Mouse (Mus musculus) embryonic facial prominence, embryonic 11.5 days (tissue): ENCODE measurements around the gene Tmem63b. TPM values are rescaled to one million over a fixed set of nuclear protein-coding genes. Genes with fewer than 3 reads are reported as not detected.
A peak's percentile ranks its signal among the peaks of the same experiment; 100 is the strongest.

Experiments
- ATAC-seq: fragments of 200-750 bp; cut with Nextera tagmentation; replicated peaks from 2 replicates; pipeline ENCODE4 v1.8.0; 2017; ENCODE audit warnings: low read depth; ENCODE audit not compliant: insufficient number of reproducible peaks, low FRiP score, low TSS enrichment
- DNase-seq: peaks from one replicate; pipeline ENCODE4 v3.0.0-alpha.2; 2015; ENCODE audit warnings: low spot score
- H3K27ac ChIP-seq: fragments of 300-500 bp; sonication (generic); replicated peaks from 2 replicates; pipeline ENCODE4 v1.5.1; 2014; ENCODE audit warnings: mild to moderate bottlenecking, low read depth, low read length, control low read depth
- H3K27me3 ChIP-seq: fragments of 300-500 bp; sonication (generic); 2 replicates; pipeline ENCODE4 v1.6.1; 2014; ENCODE audit warnings: mild to moderate bottlenecking, low read length, moderate library complexity, mixed read lengths; ENCODE audit not compliant: control insufficient read depth, insufficient read depth
- H3K36me3 ChIP-seq: fragments of 300-500 bp; sonication (generic); replicated peaks from 2 replicates; pipeline ENCODE4 v1.6.1; 2014; ENCODE audit warnings: low read depth, mild to moderate bottlenecking, low read length, moderate library complexity, mixed read lengths; ENCODE audit not compliant: control insufficient read depth, insufficient read depth
- H3K4me1 ChIP-seq: fragments of 300-500 bp; sonication (generic); 2 replicates; pipeline ENCODE4 v1.6.1; 2014; ENCODE audit warnings: low read length, mixed read lengths; ENCODE audit not compliant: control insufficient read depth, insufficient read depth
- H3K4me2 ChIP-seq: fragments of 300-500 bp; sonication (generic); 2 replicates; pipeline ENCODE4 v1.6.1; 2014; ENCODE audit warnings: low read depth, mild to moderate bottlenecking, control low read depth, low read length, moderate library complexity
- H3K4me3 ChIP-seq: fragments of 300-500 bp; sonication (generic); 2 replicates; pipeline ENCODE4 v1.5.1; 2014; ENCODE audit warnings: low read depth, low read length, control low read depth
- H3K9ac ChIP-seq: fragments of 300-500 bp; sonication (generic); replicated peaks from 2 replicates; pipeline ENCODE4 v1.6.1; 2014; ENCODE audit warnings: mild to moderate bottlenecking, control low read depth, low read length
- H3K9me3 ChIP-seq: fragments of 300-500 bp; sonication (generic); replicated peaks from 2 replicates; pipeline ENCODE4 v1.6.1; 2016; ENCODE audit warnings: mild to moderate bottlenecking, low read length, inconsistent platforms, mixed read lengths; ENCODE audit not compliant: control insufficient read depth
- WGBS: fragments of 180-500 bp; shearing (Covaris S2); extraction: QIAGEN DNeasy Blood & Tissue Kit; methylation state at CpG from one replicate; pipeline ENCODE4 v1.1.7; 2014; 5-methylcytosine and 5-hydroxymethylcytosine counted together
- polyA plus RNA-seq: library from polyadenylated mRNA; unstranded; fragments of >200 nt; fragmentation: Nextera tagmentation; extraction: Ambion mirVana; gene quantifications from 2 replicates; pipeline ENCODE4 v1.2.1, GENCODE M21; 2014

Gene Tmem63b
- polyA plus RNA-seq, 1 experiment from 2014 or later = 23.5 TPM

DNA sequence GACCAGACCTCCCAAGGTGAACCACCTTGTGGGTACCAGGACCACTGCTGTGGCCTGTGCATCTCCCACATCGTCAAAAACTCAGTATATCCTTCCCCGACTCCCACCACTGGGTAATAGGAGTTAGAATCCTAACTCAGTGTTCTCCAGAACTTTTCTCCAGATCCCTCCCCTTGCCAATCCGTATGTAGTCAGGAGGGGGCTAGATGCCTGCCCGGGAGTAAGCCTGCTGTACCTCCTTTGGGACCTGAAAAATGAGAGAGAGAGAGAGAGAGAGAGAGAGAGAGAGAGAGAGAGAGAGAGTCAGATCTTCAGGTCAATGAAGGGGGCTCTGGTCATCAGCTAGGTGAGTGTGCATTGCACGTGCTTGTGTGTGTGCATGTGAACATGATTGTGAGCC, 52.7 kb downstream of the Tmem63b start:
- 80% methylated on average over 5 of the region's 5 CpGs for WGBS
- Histone ChIP-seq H3K27ac (no peak overlapping the region), H3K9me3 (no peaks in the 10 kb centered on the region), H3K9ac (no peak overlapping the region), H3K36me3 (no peaks in the 10 kb centered on the region), H3K4me3 (no peak overlapping the region), H3K4me2 (no peak overlapping the region), H3K27me3 (no peaks in the 10 kb centered on the region), H3K4me1 (no peaks in the 10 kb centered on the region)
- DNase-seq (no peak), ATAC-seq (no peak)

DNA sequence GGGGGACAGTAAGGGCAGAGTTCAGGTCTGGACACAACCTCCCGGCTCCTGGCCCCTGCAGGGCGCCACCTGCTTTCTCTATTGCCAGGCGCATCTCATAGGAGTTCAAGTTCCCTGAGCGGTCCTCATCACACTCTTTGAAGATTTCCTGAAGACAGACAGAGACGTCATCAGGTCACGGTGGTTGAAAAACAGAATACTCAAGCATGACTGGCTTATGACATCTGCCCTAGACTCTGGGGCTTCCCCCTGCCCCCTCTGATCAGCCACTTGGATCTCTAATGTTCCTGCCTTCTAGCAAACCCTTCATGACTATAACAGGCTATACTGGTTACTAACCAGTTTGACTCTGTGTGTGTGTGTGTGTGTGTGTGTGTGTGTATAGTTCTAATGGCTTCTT, 54.8 kb downstream of the Tmem63b start:
- no peaks in the 10 kb centered on the region for H3K36me3 ChIP-seq
- DNase-seq (no peak), ATAC-seq (no peak)
- no peaks in the 10 kb centered on the region for H3K27me3 ChIP-seq
- no peak overlapping the region for H3K4me3 ChIP-seq
- no peaks in the 10 kb centered on the region for H3K9me3 ChIP-seq
- H3K4me1 ChIP-seq = no peaks in the 10 kb centered on the region
- 72% methylated on average over 6 of the region's 6 CpGs for WGBS
- H3K27ac ChIP-seq = no peak overlapping the region
- H3K9ac ChIP-seq = no peak overlapping the region
- no peak overlapping the region for H3K4me2 ChIP-seq

DNA sequence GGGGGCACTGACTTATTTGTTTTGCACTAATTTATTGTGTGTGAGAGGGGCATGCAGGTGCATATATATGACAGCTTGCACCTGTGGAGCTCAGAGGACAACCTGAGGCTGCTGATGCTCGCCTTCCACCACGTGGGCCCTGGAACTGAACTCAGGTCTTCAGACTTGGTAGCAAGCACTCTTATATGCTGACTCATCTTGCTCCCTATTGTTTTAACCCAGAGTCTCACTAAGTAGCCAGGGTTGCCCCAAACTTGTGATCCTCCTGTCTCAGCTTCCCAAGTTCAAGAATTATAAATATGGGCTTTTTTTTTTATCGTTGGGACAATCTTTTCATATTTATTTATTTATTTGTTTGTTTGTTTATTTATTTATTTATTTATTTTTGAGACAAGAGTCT, 55.7 kb downstream of the Tmem63b start:
- H3K36me3 ChIP-seq = no peaks in the 10 kb centered on the region

DNA sequence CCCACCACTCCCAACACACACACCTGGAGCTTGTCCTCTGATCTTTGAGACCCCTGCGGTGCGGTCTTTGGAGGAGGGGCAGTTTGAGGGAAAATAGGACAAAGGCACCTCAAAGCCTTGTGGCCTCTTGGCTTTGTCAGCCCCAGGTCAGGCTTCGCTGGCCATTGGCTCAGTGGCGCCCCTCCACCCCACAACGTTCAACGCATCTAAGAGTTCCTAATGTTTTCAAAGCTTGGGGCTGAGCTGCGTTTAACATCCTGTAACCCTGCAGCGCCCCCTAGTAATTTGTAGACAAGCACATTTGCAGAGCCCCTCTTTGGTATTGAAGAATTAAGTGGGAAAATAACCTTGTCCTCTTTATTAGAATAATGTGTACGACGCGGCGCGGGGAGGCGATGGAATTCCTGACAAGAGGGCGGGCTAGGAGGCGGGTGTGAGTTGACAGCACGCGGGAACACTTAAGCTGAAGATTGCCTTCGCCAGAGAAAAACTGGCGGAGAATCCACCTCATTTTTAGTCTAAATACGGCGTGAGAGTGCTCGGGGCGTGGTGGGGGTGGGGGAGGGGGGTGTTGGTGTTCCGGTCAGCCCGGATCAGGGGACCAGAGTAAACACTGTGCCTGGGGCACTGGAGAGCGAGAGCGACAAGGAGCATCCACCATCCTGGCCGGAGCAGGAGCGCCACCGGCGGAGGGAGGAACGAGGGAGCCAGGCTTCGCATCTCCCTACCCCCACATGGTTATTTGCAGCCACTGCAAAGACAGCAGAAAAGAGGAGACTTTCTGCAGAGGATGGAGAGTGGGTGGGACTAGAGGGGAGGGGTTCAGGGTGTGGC, 56.6 kb downstream of the Tmem63b start:
- peak overlapping the region; percentile 60 for H3K9ac ChIP-seq
- DNase-seq (peak; percentile 81), ATAC-seq (peak; percentile 57)
- H3K27ac ChIP-seq = no peak overlapping the region
- WGBS = 1% methylated on average over 34 of the region's 34 CpGs
- no peaks in the 10 kb centered on the region for H3K27me3 ChIP-seq
- H3K4me1 ChIP-seq = no peaks in the 10 kb centered on the region
- no peaks in the 10 kb centered on the region for H3K36me3 ChIP-seq
- H3K4me3 ChIP-seq = peak overlapping the region; percentile 31
- H3K4me2 ChIP-seq = peak overlapping the region; percentile 57
- no peaks in the 10 kb centered on the region for H3K9me3 ChIP-seq

More for the DNA sequence above, 55.7 kb downstream of the Tmem63b start:
- H3K9ac ChIP-seq = no peak overlapping the region
- WGBS = 55% methylated on average over 3 of the region's 3 CpGs
- no peaks in the 10 kb centered on the region for H3K27me3 ChIP-seq
- no peak overlapping the region; the same call in 1 of the 2 replicates for H3K4me3 ChIP-seq
- ATAC-seq (no peak), DNase-seq (no peak)
- no peak overlapping the region for H3K27ac ChIP-seq
- no peaks in the 10 kb centered on the region for H3K9me3 ChIP-seq
- H3K4me2 ChIP-seq = no peak overlapping the region
- no peaks in the 10 kb centered on the region for H3K4me1 ChIP-seq

DNA sequence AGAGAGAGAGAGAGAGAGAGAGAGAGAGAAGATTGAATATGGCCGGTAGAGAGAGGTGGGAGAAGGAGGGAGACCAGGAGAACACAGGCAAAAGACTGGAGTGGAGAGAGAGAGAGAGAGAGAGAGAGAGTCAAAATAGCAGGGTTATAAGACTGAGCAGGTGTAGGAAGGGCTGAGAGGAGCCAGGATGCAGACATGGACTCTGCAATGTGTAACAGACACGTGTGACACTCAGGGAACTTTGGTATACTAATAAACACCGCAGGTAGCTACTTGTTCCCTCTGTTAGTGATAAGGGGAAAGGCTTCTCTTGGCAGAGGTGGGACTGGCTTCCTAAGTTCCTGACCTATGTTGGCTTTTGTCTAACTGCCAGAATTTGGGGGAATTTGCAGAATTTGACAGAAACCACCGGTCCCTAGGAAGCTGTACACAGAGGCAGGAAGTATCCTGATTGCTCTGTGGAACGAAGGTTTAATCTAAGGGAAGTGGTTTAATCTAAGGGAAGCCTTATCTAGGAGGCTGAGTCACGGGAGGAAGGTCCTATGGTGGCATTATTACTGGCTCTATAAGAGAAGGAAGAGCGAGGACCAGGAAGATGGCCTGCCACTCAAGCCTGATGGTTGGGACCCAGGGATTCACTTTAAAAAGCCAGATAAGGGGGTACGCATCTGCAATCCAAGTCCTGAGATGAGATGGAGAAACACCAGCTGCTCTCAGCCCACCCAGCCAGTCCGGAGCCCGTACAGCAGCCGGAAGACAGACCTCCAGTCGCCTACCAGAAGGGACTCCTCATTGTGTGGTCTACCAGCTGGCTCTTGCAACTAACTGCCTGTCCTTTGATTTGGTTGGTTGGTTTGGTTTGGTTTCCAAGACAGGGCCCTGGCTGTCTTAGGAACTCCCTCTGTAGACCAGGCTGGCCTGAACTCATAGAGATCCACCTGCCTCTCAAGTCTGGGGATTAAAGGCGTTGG, 57.5 kb downstream of the Tmem63b start:
- ATAC-seq = no peak
- H3K4me3 ChIP-seq = no peak overlapping the region
- DNase-seq = no peak
- no peaks in the 10 kb centered on the region for H3K27me3 ChIP-seq
- H3K9ac ChIP-seq = no peak overlapping the region
- H3K27ac ChIP-seq = no peak overlapping the region
- H3K4me2 ChIP-seq = peak overlapping the region; percentile 57
- WGBS = 73% methylated on average over 13 of the region's 13 CpGs
- no peaks in the 10 kb centered on the region for H3K9me3 ChIP-seq
- no peaks in the 10 kb centered on the region for H3K4me1 ChIP-seq
- H3K36me3 ChIP-seq = no peaks in the 10 kb centered on the region

DNA sequence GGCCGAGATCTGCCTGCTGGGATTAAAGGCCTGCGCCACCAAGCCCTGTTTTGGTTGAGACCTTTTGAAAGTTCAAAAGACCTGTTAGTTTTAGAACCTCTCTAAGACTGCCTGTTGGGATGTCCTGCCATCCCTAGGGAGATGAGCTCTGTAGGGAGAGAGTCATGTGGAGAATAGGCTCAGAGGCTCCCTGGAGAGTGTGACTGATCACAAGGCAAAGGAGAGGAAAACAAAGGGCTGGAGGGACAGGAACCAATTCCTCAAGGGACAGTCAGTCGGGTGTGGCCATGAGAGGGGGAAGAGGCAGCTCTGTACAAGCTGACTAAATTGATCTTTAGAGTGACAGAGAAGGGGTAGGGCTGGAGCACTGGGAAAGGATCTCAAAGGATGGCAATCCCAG, 58.5 kb downstream of the Tmem63b start:
- Histone ChIP-seq H3K4me1 (no peaks in the 10 kb centered on the region), H3K4me2 (no peak overlapping the region), H3K27me3 (no peaks in the 10 kb centered on the region), H3K9ac (no peak overlapping the region), H3K27ac (no peak overlapping the region), H3K36me3 (no peaks in the 10 kb centered on the region), H3K4me3 (no peak overlapping the region), H3K9me3 (no peaks in the 10 kb centered on the region)
- DNase-seq (no peak), ATAC-seq (no peak)
- WGBS = 24% methylated on average over 3 of the region's 3 CpGs

DNA sequence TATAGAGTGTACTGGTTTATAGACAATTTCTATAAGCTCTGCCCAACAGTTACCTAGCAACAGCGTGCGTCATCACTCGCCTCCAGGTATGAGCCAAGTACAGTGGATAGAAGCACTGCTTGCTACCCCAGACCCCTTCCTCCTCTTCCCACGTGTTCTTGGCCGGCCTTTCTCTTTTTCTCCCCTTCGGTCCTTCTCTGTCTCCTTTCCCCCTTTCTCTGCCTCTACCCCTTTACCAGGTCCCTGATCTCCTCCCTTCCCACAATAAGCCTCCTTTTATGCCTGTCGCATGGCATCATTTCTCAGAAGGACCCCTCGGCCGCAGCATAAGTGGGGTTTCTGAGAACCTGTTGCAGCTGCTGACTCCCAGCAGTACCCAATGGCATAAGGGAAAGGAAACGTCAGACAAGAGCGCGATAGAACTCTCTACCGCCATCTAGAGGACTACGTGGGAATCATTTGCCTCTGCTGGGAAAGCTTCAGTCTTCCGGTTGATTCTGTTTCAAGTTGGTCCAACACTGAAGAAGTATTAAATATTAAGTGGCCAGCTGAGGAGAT, 60.0 kb downstream of the Tmem63b start:
- H3K27ac ChIP-seq = no peak overlapping the region
- 23% methylated on average over 15 of the region's 15 CpGs for WGBS
- H3K36me3 ChIP-seq = no peaks in the 10 kb centered on the region
- no peaks in the 10 kb centered on the region for H3K27me3 ChIP-seq
- H3K4me1 ChIP-seq = no peaks in the 10 kb centered on the region
- no peak overlapping the region for H3K9ac ChIP-seq
- H3K4me2 ChIP-seq = no peak overlapping the region
- 0 out of 2 replicates have a peak, but pooled peaks have one; percentile 10 for ATAC-seq
- H3K9me3 ChIP-seq = no peaks in the 10 kb centered on the region
- no peak overlapping the region for H3K4me3 ChIP-seq
- peak; percentile 95 for DNase-seq
